Mouse (Mus musculus) lung, adult 10 weeks (tissue): ENCODE data around the gene Slc7a12. TPM values are rescaled to one million over a fixed set of nuclear protein-coding genes. Genes with fewer than 3 reads are reported as not detected.

ENCODE experiments used
- polyA plus RNA-seq: library from polyadenylated mRNA; stranded (reverse); fragments of 350-450 nt; fragmentation: Illumina TruSeq; extraction: RNeasy Lipid Tissue Mini Kit (QIAGEN cat#74804); gene quantifications from one replicate; pipeline ENCODE4 v1.2.3, GENCODE M21; 2014; ENCODE audit warnings: low read depth, low replicate concordance; ENCODE audit not compliant: insufficient read depth

The Slc7a12 gene
- not detected for polyA plus RNA-seq

DNA sequence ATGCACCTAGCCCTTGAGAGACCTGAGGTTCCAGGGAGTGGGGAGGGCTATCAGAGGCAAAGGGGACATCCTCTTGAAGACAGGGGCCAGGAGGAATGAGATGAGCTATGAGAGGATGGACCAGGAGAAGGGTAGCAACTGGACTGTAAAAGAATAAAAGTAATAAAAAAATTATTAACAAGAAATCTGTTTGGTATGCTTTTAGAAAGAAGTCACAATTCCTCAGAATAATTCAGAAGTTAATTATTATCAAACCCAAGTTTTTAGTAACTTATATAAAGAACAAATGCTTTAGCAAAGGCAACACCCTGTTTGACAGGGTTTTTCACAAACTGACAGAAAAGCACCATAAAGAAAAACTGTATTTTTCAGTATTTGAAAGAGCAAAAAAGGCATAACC, at the start of gene Slc7a12:
Slc7a12 (plus strand) TSS at position 301 of the 400 bp plus-strand sequence.

Other genes with a start within 250 kb of the Slc7a12 start
- 169 TPM for gene 1810022K09Rik, start 130.6 kb downstream of the Slc7a12 start, polyA plus RNA-seq
- 3.3 TPM for gene Car13, start 161.0 kb downstream of the Slc7a12 start, polyA plus RNA-seq